Mouse (Mus musculus): ENCODE results near the gene Htt. TPM values are rescaled to one million over a fixed set of nuclear protein-coding genes. Genes with fewer than 3 reads are reported as not detected.

The Htt gene
- polyA plus RNA-seq (2017; shearing (Covaris generic)) = 13.8 TPM

GRCm38 (mm10) chr5:34761509-34761908, at the start of gene Htt:
TSS of gene Htt (plus strand) at chr5:34761740.

GRCm38 (mm10) chr5:34907910-34908725, 146.6 kb downstream of the Htt start, which contains the start of gene Msantd1:
TSS of gene Msantd1 (plus strand) at chr5:34908012.

GRCm38 (mm10) chr5:34948861-34949760, 187.6 kb downstream of the Htt start, which contains the start of gene Rgs12:
TSS of gene Rgs12 (plus strand) at chr5:34949445.

Other genes with a start within 250 kb of the Htt start
- gene Tnip2, start 247.7 kb upstream of the Htt start, polyA plus RNA-seq (2017; shearing (Covaris generic)) = 34.5 TPM
- gene Sh3bp2, start 235.9 kb upstream of the Htt start, polyA plus RNA-seq (2017; shearing (Covaris generic)) = 6.0 TPM
- 170 TPM for gene Add1, start 188.1 kb upstream of the Htt start, polyA plus RNA-seq (2017; shearing (Covaris generic))
- gene Mfsd10, start 124.5 kb upstream of the Htt start, polyA plus RNA-seq (2017; shearing (Covaris generic)) = 49.5 TPM
- gene Nop14, start 101.6 kb upstream of the Htt start, polyA plus RNA-seq (2017; shearing (Covaris generic)) = 53.7 TPM
- gene Grk4, start 101.4 kb upstream of the Htt start, polyA plus RNA-seq (2017; shearing (Covaris generic)) = 6.4 TPM
- gene Msantd1, start 146.3 kb downstream of the Htt start, polyA plus RNA-seq (2017; shearing (Covaris generic)) = 0.93 TPM
- gene Rgs12, start 187.7 kb downstream of the Htt start, polyA plus RNA-seq (2017; shearing (Covaris generic)) = 11.9 TPM

Measured in effector memory CD4-positive, alpha-beta T cell, adult 7 months (primary cell).